Mouse (Mus musculus) heart, postnatal 0 days (tissue): Measurements from ENCODE around the gene Tspan12. TPM values are rescaled to one million over a fixed set of nuclear protein-coding genes. Genes with fewer than 3 reads are reported as not detected.

Experiments
- ATAC-seq: fragments of 200-750 bp; cut with Nextera tagmentation; 2 replicates; pipeline ENCODE4 v1.8.0; 2017; ENCODE audit warnings: low read depth, moderate number of reproducible peaks, moderate library complexity; ENCODE audit not compliant: insufficient read depth
- DNase-seq: peaks from one replicate; pipeline ENCODE4 v3.0.0-alpha.2; 2016; ENCODE audit warnings: low spot score
- H3K27ac ChIP-seq: fragments of 300-500 bp; sonication (generic); 2 replicates; pipeline ENCODE4 v1.5.1; 2014; ENCODE audit warnings: low read depth, mild to moderate bottlenecking
- H3K27me3 ChIP-seq: fragments of 300-500 bp; sonication (generic); 2 replicates; pipeline ENCODE4 v1.6.1; 2014; ENCODE audit warnings: low read length, mixed read lengths; ENCODE audit not compliant: control insufficient read depth, insufficient read depth
- H3K36me3 ChIP-seq: fragments of 300-500 bp; sonication (generic); replicated peaks from 2 replicates; pipeline ENCODE4 v1.6.1; 2014; ENCODE audit warnings: low read length, mixed read lengths; ENCODE audit not compliant: control insufficient read depth, insufficient read depth
- H3K4me1 ChIP-seq: fragments of 300-500 bp; sonication (generic); 2 replicates; pipeline ENCODE4 v1.6.1; 2014; ENCODE audit warnings: antibody characterized with exemption; ENCODE audit not compliant: control insufficient read depth, insufficient read depth
- H3K4me2 ChIP-seq: fragments of 300-500 bp; sonication (generic); 2 replicates; pipeline ENCODE4 v1.6.1; 2014; ENCODE audit warnings: low read depth, mild to moderate bottlenecking, low read length, moderate library complexity
- H3K4me3 ChIP-seq: fragments of 300-500 bp; sonication (generic); 2 replicates; pipeline ENCODE4 v1.5.1; 2014; ENCODE audit warnings: low read depth, low read length
- H3K9ac ChIP-seq: fragments of 300-500 bp; sonication (generic); replicated peaks from 2 replicates; pipeline ENCODE4 v1.6.1; 2014; ENCODE audit warnings: low read depth, low read length, mixed read lengths
- H3K9me3 ChIP-seq: fragments of 300-500 bp; sonication (generic); replicated peaks from 2 replicates; pipeline ENCODE4 v1.6.1; 2016; ENCODE audit warnings: low read length; ENCODE audit not compliant: control insufficient read depth
- CTCF ChIP-seq: IDR thresholded peaks from 2 replicates; pipeline ENCODE4 v1.5.1; 2016; ENCODE audit warnings: antibody characterized with exemption, control low read depth, low read depth
- EP300 ChIP-seq: IDR thresholded peaks from 2 replicates; pipeline ENCODE4 v1.6.1; 2016; ENCODE audit warnings: antibody characterized with exemption, low read depth
- WGBS: fragments of 180-500 bp; shearing (Covaris S2); extraction: QIAGEN DNeasy Blood & Tissue Kit; methylation state at CpG from one replicate; pipeline ENCODE4 v1.1.7; 2014; 5-methylcytosine and 5-hydroxymethylcytosine counted together
- polyA plus RNA-seq: library from polyadenylated mRNA; unstranded; fragments of >200 nt; fragmentation: Nextera tagmentation; extraction: Ambion mirVana; gene quantifications from 2 replicates; pipeline ENCODE4 v1.2.1, GENCODE M21; 2015
- total RNA-seq: library from RNA; depleted of rRNA; stranded (reverse); fragments of >200 nt; gene quantifications from 2 replicates; pipeline ENCODE4 v1.2.3, GENCODE M21; 2014; ENCODE audit warnings: low replicate concordance

Tspan12 gene
- total and polyA plus RNA-seq, 2 experiments from 2014 or later = 37.4 to 83.6 TPM

- Histone ChIP-seq H3K27me3 (no peaks in the 10 kb centered on the region), H3K4me2 (no peak overlapping the region), H3K9me3 (no peaks in the 10 kb centered on the region), H3K36me3 (peaks cover 30% of the 10 kb centered on the region), H3K4me3 (no peak overlapping the region), H3K9ac (no peak overlapping the region), H3K27ac (no peak overlapping the region), H3K4me1 (no peaks in the 10 kb centered on the region)
- ATAC-seq = no peak
- DNase-seq = no peak
- TF ChIP-seq CTCF (no peak), EP300 (no peak)
- WGBS = 87% methylated on average over 7 of the region's 7 CpGs
These were observed 46.3 kb downstream of the Tspan12 start for GRCm38 (mm10) chr6:21806005-21806404.

GRCm38 (mm10) chr6:21805013-21805570, 47.2 kb downstream of the Tspan12 start:
- H3K4me3 ChIP-seq = no peak overlapping the region
- no peaks in the 10 kb centered on the region for H3K9me3 ChIP-seq
- no peaks in the 10 kb centered on the region for H3K4me1 ChIP-seq
- no peak for ATAC-seq
- DNase-seq = no peak
- no peak overlapping the region for H3K4me2 ChIP-seq
- TF ChIP-seq CTCF = no peak
- no peak for TF ChIP-seq EP300
- peaks cover 37% of the 10 kb centered on the region for H3K36me3 ChIP-seq
- no peaks in the 10 kb centered on the region for H3K27me3 ChIP-seq
- H3K9ac ChIP-seq = no peak overlapping the region
- H3K27ac ChIP-seq = no peak overlapping the region
- 70% methylated on average over 7 of the region's 7 CpGs for WGBS

DNA sequence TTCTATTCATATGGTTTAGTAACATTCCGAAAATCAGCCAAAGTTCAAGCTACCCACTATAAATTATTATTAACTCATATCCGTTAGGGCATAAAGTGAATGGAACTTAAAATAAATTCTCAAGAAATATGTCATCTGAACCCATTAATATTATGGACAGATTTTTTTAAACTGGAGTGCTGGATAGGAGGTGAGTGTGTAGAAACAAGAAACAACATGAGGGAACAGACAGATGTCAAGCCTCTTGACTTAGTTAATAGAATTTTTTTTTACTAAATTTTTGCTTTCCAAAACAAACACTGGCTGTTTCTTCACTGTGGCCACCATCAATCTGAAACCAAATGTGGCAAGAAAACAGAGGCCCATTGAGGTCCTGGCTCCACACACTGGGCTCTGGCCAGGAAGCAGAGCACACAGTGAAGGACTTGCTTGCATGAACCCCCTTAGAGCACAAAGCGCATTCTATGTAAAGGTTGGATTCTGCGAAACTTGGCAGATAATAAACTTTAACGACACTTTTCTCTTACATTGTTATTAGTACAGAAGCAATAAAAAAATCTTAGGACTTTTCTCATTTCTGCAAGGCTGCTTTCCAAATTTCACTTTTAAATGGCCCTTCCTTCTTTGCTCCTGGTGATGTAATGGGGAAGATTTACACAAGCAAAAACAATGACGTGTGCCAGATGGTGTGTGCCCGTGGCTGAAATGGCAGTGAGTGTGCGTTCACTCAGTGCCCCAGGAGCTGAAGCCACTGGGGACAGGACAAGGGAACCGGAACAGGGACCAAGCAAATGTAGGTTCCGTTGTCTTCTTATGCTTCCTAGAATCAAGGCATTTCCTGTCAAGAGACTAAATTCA, 48.6 kb downstream of the Tspan12 start:
- no peak for TF ChIP-seq EP300
- no peak for TF ChIP-seq CTCF
- no peaks in the 10 kb centered on the region for H3K4me1 ChIP-seq
- no peaks in the 10 kb centered on the region for H3K27me3 ChIP-seq
- no peak for ATAC-seq
- 75% methylated on average over 10 of the region's 10 CpGs for WGBS
- no peak overlapping the region for H3K4me3 ChIP-seq
- H3K4me2 ChIP-seq = no peak overlapping the region
- H3K36me3 ChIP-seq = peaks cover 49% of the 10 kb centered on the region
- H3K9ac ChIP-seq = no peak overlapping the region
- no peaks in the 10 kb centered on the region for H3K9me3 ChIP-seq
- no peak for DNase-seq
- H3K27ac ChIP-seq = no peak overlapping the region

- no peak overlapping the region for H3K4me2 ChIP-seq
- ATAC-seq = no peak
- DNase-seq = no peak
- WGBS = 65% methylated on average over 9 of the region's 9 CpGs
- H3K4me3 ChIP-seq = no peak overlapping the region
- peaks cover 36% of the 10 kb centered on the region for H3K36me3 ChIP-seq
- TF ChIP-seq CTCF = no peak
- TF ChIP-seq EP300 = peak; percentile 60; the same call in 1 of the 2 replicates
- no peaks in the 10 kb centered on the region for H3K27me3 ChIP-seq
- no peaks in the 10 kb centered on the region for H3K9me3 ChIP-seq
- 0 out of 2 replicates have a peak overlapping the region, but pooled peaks have one; percentile 30 for H3K27ac ChIP-seq
- H3K9ac ChIP-seq = no peak overlapping the region
- H3K4me1 ChIP-seq = no peaks in the 10 kb centered on the region
These were observed 53.7 kb downstream of the Tspan12 start for GRCm38 (mm10) chr6:21798581-21798980.

DNA sequence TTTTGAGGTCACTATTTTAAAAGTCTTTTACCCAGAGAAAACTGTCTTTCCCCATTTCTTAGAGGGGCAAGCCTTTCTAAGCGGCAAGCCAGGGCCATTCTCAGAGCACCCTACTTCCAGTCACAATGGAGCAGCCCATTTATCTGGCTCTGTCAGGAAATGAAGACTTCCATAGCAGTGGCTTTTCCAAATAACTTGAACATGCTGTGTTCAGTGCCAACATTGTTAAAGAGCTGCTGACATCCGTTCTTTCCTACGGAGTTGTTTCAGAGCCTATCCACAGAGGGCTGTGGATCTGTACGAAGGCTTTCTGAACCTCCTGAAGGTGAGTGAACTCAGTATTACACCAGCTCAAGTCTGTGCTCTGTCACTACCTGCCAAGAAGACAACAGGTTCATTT, 55.2 kb downstream of the Tspan12 start:
- peaks cover 40% of the 10 kb centered on the region for H3K36me3 ChIP-seq
- no peak for TF ChIP-seq CTCF
- H3K27ac ChIP-seq = 0 out of 2 replicates have a peak overlapping the region, but pooled peaks have one; percentile 26
- H3K9ac ChIP-seq = no peak overlapping the region
- H3K4me1 ChIP-seq = no peaks in the 10 kb centered on the region
- no peaks in the 10 kb centered on the region for H3K9me3 ChIP-seq
- 56% methylated on average over 4 of the region's 4 CpGs for WGBS
- peak; percentile 42 for DNase-seq
- H3K4me2 ChIP-seq = no peak overlapping the region
- no peaks in the 10 kb centered on the region for H3K27me3 ChIP-seq
- ATAC-seq = peak; percentile 49; the same call in 1 of the 2 replicates
- H3K4me3 ChIP-seq = no peak overlapping the region
